Mouse (Mus musculus): ENCODE measurements around the gene Syt8.

Syt8 gene

GRCm38 (mm10) chr7:142476271-142476670, 41.6 kb downstream of the Syt8 start:
- no peak for DNase-seq (ENCODE audit: low read depth, low spot score)

GRCm38 (mm10) chr7:142476795-142477452, 42.3 kb downstream of the Syt8 start:
- no peak for DNase-seq (ENCODE audit: low read depth, low spot score)

- DNase-seq (ENCODE audit: low read depth, low spot score) = no peak
Measured at GRCm38 (mm10) chr7:142478001-142478400, 43.4 kb downstream of the Syt8 start.

- DNase-seq (ENCODE audit: low read depth, low spot score) = no peak
Measured at GRCm38 (mm10) chr7:142478574-142478973, 43.9 kb downstream of the Syt8 start.

DNA sequence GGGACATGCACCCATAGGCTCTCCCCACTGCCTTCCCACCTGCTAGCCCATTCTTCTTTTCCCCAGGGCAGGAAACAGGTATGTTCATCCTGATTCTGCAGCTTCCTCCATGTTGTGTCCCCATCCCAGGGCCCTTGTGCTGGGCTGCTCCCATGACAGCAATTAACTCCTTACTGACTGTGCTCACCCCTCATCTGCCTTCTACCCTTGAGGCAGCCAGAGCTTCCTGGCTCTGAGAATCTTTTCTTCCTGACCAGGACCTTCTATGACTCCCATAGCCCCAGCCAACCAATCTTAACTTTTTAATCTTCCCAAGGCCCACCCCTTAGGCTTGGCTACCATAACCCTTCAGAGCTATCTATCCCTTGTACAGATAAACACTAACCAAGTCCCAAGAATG, 44.7 kb downstream of the Syt8 start:
- DNase-seq (ENCODE audit: low read depth, low spot score) = no peak

GRCm38 (mm10) chr7:142479886-142480285, 45.2 kb downstream of the Syt8 start:
- DNase-seq (ENCODE audit: low read depth, low spot score) = no peak

DNA sequence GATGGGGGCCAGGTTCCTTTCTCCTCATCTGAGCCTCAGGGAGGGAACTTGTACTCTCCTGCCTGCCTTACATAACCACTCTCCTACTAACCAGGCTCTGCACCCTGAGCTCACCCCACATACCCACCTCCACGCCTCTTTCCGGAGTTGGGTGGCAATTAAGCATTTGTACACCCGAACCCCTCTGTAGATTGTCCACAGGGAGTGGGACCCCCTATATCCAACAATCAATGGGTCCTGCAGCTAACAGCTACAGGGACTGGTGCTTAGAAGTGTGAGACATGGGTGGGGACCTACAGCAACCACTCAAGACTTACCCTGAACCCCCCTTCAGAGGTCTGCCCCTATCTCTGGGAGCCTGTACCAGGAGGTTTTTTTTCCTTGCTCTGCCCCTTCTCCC, 46.0 kb downstream of the Syt8 start:
- no peak for DNase-seq (ENCODE audit: low read depth, low spot score)

- DNase-seq (ENCODE audit: low read depth, low spot score) = no peak
Measured at GRCm38 (mm10) chr7:142481186-142481567, 46.5 kb downstream of the Syt8 start.

- no peak for DNase-seq (ENCODE audit: low read depth, low spot score)
Measured at GRCm38 (mm10) chr7:142481568-142482255, 47.1 kb downstream of the Syt8 start.

GRCm38 (mm10) chr7:142482256-142482609, 47.6 kb downstream of the Syt8 start:
- DNase-seq (ENCODE audit: low read depth, low spot score) = no peak

DNA sequence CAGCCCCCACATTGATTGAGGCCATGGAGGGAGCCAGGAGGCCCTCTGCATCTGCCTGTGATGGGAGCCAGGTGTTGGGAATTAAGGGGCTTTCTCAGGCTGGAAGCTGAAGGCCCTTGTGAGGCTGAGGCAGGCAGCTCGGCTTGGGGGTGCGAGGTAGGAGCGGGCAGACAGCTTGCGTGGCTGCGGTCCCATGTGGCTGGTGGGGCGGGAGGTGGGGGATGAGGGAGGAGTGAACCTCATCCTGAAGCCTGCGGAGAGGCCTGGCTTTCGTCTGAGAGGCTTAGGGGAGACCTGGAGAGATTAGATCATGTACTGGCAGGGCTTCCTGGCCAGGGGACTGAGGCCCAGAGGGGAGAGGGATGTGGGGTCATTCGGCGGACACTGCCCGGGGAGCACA, 48.5 kb downstream of the Syt8 start:
- no peak for DNase-seq (ENCODE audit: low read depth, low spot score)

DNA sequence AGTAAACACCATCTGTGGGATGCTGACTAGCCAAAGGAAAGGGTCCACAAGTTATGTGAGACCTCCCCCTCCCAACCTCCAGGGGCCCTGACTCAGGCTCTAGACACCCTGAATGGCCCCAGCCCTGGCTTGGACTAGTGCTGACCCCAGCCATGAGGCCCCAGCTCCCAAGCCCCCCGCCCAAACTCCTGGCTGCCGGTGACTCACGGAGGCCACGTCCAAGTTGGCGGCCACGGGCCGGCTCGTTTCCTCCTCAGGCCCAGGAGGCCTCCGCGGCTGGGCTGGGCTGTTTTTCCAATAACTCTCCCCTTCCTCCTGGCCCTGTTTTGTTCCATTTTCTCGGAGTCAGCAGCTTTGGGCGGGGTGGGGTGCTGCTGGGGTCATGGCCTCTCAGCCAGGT, 50.1 kb downstream of the Syt8 start:
- no peak for DNase-seq (ENCODE audit: low read depth, low spot score)

DNA sequence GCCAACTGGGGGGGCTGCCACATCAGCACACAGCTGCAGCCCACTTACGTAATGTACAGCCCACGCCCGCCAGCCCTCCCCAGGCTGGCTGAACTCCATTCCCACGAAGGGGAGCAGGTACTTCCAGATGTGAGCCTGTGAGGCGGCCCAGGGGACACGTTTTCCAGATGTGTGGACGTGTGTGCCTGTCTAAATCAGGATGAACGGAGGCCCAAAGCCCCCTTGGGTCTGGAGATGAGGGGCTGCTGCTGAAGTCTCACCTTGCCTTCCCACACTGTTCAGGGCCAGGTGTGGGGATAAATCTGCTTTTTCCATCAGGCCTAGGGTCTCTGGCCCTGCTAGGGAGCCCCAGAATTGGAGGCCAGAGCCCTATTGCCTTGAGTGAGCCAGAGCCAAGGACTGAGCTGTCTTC, 52.1 kb downstream of the Syt8 start:
- DNase-seq (ENCODE audit: low read depth, low spot score) = no peak

GRCm38 (mm10) chr7:142487341-142487859, 52.8 kb downstream of the Syt8 start:
- no peak for DNase-seq (ENCODE audit: low read depth, low spot score)

DNA sequence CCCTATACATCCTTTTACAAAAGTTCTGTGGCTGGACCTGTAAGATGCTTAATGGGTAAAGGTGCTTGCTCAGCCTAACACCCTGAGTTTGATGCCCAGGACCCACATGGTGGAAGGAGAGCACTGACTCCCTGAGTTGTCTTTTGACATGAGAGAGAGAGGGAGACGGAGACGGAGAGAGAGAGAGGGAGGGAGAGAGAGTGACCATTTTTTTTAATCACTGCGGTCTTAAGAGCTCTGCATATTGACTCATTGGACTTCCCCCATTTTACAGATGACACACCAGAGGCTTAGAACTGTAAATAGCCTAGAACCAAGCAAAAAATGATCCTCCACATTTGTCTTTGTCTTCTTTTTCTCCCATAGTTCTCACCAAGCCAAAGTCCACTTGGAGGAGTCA, 53.4 kb downstream of the Syt8 start:
- DNase-seq (ENCODE audit: low read depth, low spot score) = no peak
